Mouse (Mus musculus) myocyte (in vitro differentiated cells): ENCODE measurements around the gene Bco1.

Source experiments
- E2F4 ChIP-seq: IDR thresholded peaks from one replicate; pipeline ENCODE4 v1.6.1; 2011; ENCODE audit warnings: mild to moderate bottlenecking, control low read depth, moderate library complexity; ENCODE audit not compliant: insufficient read depth
- MAX ChIP-seq: IDR thresholded peaks from one replicate; pipeline ENCODE4 v1.6.1; 2011; ENCODE audit warnings: low read depth, mild to moderate bottlenecking, control low read depth
- MYOG ChIP-seq, 3 experiments: IDR thresholded peaks; one replicate each; pipeline ENCODE4 v1.6.1; 2011; ENCODE audit warnings: control low read depth in 2 of 3, low read depth in 2 of 3, mild to moderate bottlenecking in 2 of 3; ENCODE audit not compliant: insufficient read length in 2 of 3, control insufficient read depth in 1 of 3, insufficient read depth in 1 of 3
- POLR2A ChIP-seq: IDR thresholded peaks from one replicate; pipeline ENCODE4 v1.6.1; 2011; ENCODE audit warnings: low read depth, mild to moderate bottlenecking, control low read depth, moderate library complexity; ENCODE audit not compliant: insufficient read length
- SRF ChIP-seq: IDR thresholded peaks from one replicate; pipeline ENCODE4 v1.6.1; 2011; ENCODE audit warnings: low read depth; ENCODE audit not compliant: control insufficient read depth, insufficient read length
- USF1 ChIP-seq: IDR thresholded peaks from one replicate; pipeline ENCODE4 v1.6.1; 2011; ENCODE audit warnings: low read depth, mild to moderate bottlenecking, control low read depth, moderate library complexity

DNA sequence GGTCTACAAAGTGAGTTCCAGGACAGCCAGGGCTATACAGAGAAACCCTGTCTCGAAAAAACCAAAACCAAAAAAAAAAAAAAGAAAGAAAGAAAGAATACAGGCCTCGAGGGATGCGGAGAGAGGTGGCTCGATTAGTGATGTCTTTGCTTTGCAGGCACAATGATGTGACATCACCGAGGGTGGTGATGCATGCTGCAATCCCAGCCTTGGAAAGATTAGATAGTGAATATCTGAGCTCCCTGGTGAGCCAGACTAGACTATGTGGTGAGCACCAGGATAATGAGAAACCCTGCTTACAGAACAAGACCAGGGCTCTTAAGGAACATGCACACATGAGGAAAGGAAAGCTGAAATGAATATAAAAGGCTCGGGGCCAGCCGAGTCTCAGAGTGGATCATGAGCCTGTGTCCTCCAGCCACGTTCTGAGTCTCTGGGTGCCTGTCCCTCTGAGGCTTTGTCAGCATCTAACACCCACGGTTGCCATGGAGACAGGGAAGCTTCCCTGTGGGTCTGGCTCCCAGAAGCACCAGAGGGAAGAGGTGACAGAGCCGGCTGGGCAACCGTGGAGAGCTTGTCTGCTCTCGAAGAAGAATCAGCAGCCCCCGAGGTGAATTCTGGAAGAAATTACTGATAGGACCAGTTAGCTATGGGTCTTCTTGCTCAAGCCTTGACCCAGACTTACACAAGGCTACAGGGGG lies 34.3 kb upstream of the Bco1 start:
- TF ChIP-seq POLR2A = no peak
- TF ChIP-seq MAX = no peak
- TF ChIP-seq SRF = no peak
- no peak for TF ChIP-seq USF1
- no peak for TF ChIP-seq MYOG (IDR thresholded peaks at IDR 0.05; ENCODE audit: control insufficient read depth in 1 of 3, insufficient read depth in 1 of 3, insufficient read length in 2 of 3, low read depth in 2 of 3)
- no peak for TF ChIP-seq E2F4
